8 mouse cellular contexts compared by ENCODE assay signal in the genomic region with DNA sequence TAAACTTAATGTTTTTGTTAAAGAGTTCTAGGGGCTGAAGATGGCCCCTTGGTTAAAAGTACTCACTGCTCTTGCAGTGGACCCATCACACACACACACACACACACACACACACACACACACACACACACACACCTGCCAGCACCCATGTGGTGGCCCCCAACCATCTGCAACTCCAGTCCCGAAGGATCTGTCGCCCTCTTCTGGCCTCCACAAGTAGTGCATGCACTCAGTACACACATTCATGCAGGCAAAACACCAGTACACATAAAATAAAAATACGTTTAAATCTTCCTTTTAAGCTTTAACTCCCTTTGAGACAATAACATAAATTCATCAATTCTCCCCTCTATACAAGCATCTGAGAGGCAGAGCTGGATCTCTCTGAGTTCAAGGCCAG. TPM values are rescaled to one million over a fixed set of nuclear protein-coding genes. Genes with fewer than 3 reads are reported as not detected.
DNase-seq lines count a peak whose midpoint lies in the region; ATAC-seq and TF ChIP-seq lines count a peak whose summit lies in the region.

No protein-coding gene starts in this region.

- peak; percentile 73 for TF ChIP-seq CTCF in heart, adult 2 months (IDR thresholded peaks at IDR 0.05)
- peak; percentile 79 for TF ChIP-seq CTCF in embryonic fibroblast, embryonic 13.5 days (IDR thresholded peaks at IDR 0.05; ENCODE audit: borderline replicate concordance, insufficient read depth, low read length)

- DNase-seq in heart, adult 2 months = peak in 1 of 2 experiments; percentile 60
- DNase-seq in midbrain, embryonic 11.5 days (ENCODE audit: low spot score, missing footprints) = peak; percentile 91
- DNase-seq in adrenal gland, postnatal 10 days = peak; percentile 64
- peak; percentile 71 for DNase-seq in lung, postnatal 36 days

- no peak overlapping the region for H3K27ac ChIP-seq in heart, adult 2 months
- H3K27ac ChIP-seq in heart, embryonic 12.5 days (ENCODE audit: poor library complexity, severe bottlenecking) = no peak overlapping the region
- no peak overlapping the region for H3K27ac ChIP-seq in midbrain, embryonic 11.5 days (ENCODE audit: low read depth, low read length)
- no peak overlapping the region for H3K27ac ChIP-seq in midbrain, embryonic 13.5 days
- no peak overlapping the region for H3K27ac ChIP-seq in embryonic fibroblast, embryonic 13.5 days (ENCODE audit: insufficient read depth, low read length)

- no peaks in the 10 kb centered on the region for H3K27me3 ChIP-seq in heart, adult 2 months (ENCODE audit: control insufficient read depth, insufficient read depth, low read length)
- no peaks in the 10 kb centered on the region for H3K27me3 ChIP-seq in heart, embryonic 12.5 days (replicated peaks)
- H3K27me3 ChIP-seq in midbrain, embryonic 11.5 days (ENCODE audit: control insufficient read depth, insufficient read depth, low read length) = no peaks in the 10 kb centered on the region
- H3K27me3 ChIP-seq in midbrain, embryonic 13.5 days = no peaks in the 10 kb centered on the region

- H3K9me3 ChIP-seq in heart, embryonic 12.5 days (replicated peaks) = no peaks in the 10 kb centered on the region
- H3K9me3 ChIP-seq in midbrain, embryonic 11.5 days (ENCODE audit: control insufficient read depth, low read length) = no peaks in the 10 kb centered on the region
- H3K9me3 ChIP-seq in midbrain, embryonic 13.5 days = no peaks in the 10 kb centered on the region

- no peak for TF ChIP-seq POLR2A in heart, adult 2 months (IDR thresholded peaks at IDR 0.05; ENCODE audit: insufficient read depth, low read depth, low read length)
- no peak for TF ChIP-seq POLR2A in embryonic fibroblast, embryonic 13.5 days (IDR thresholded peaks at IDR 0.05; ENCODE audit: low read depth, low read length)

- 35% methylated on average over 3 of the region's 3 CpGs for WGBS in heart, adult 2 months
- WGBS in heart, embryonic 12.5 days = 33% methylated on average over 3 of the region's 3 CpGs
- WGBS in midbrain, embryonic 11.5 days = 38% methylated on average over 3 of the region's 3 CpGs
- 36% methylated on average over 3 of the region's 3 CpGs for WGBS in midbrain, embryonic 13.5 days

- H3K4me3 ChIP-seq in heart, adult 2 months = no peak overlapping the region
- H3K4me3 ChIP-seq in heart, embryonic 12.5 days = no peak overlapping the region
- H3K4me3 ChIP-seq in midbrain, embryonic 11.5 days (ENCODE audit: low read depth, low read length) = no peak overlapping the region
- H3K4me3 ChIP-seq in midbrain, embryonic 13.5 days (replicated peaks) = no peak overlapping the region
- no peak overlapping the region for H3K4me3 ChIP-seq in embryonic fibroblast, embryonic 13.5 days (ENCODE audit: insufficient read depth, low read length)

- H3K9ac ChIP-seq in heart, adult 2 months (ENCODE audit: low read depth, low read length) = no peak overlapping the region
- no peak overlapping the region for H3K9ac ChIP-seq in heart, embryonic 12.5 days
- H3K9ac ChIP-seq in midbrain, embryonic 11.5 days (ENCODE audit: low read length) = no peak overlapping the region
- H3K9ac ChIP-seq in midbrain, embryonic 13.5 days (replicated peaks) = no peak overlapping the region

- TF ChIP-seq EP300 in heart, adult 2 months (IDR thresholded peaks at IDR 0.05; ENCODE audit: insufficient read depth, low read depth, low read length) = no peak

- H3K4me2 ChIP-seq in heart, embryonic 12.5 days = no peak overlapping the region
- no peak overlapping the region for H3K4me2 ChIP-seq in midbrain, embryonic 11.5 days
- no peak overlapping the region for H3K4me2 ChIP-seq in midbrain, embryonic 13.5 days (replicated peaks)

- intact Hi-C loops in heart, adult 2 months (cut with DNase I) = loop anchor here (2.0 kb wide), 1 partner anchor 129 kb away; no protein-coding TSS in a partner anchor

- no peaks in the 10 kb centered on the region for H3K36me3 ChIP-seq in heart, adult 2 months (ENCODE audit: control insufficient read depth, insufficient read depth, low read length)
- H3K36me3 ChIP-seq in heart, embryonic 12.5 days = no peaks in the 10 kb centered on the region
- H3K36me3 ChIP-seq in midbrain, embryonic 11.5 days (ENCODE audit: control insufficient read depth, insufficient read depth, low read length) = no peaks in the 10 kb centered on the region
- H3K36me3 ChIP-seq in midbrain, embryonic 13.5 days = no peaks in the 10 kb centered on the region

- H3K79me2 ChIP-seq in heart, adult 2 months (replicated peaks; ENCODE audit: control insufficient read depth, insufficient read depth, low read length) = no peaks in the 10 kb centered on the region

- peaks cover 3% of the 10 kb centered on the region for H3K4me1 ChIP-seq in heart, adult 2 months (ENCODE audit: control insufficient read depth, insufficient read depth, low read length)
- H3K4me1 ChIP-seq in heart, embryonic 12.5 days (replicated peaks) = peaks cover 45% of the 10 kb centered on the region
- H3K4me1 ChIP-seq in midbrain, embryonic 11.5 days (ENCODE audit: control insufficient read depth, insufficient read depth, low read length) = peaks cover 10% of the 10 kb centered on the region
- H3K4me1 ChIP-seq in midbrain, embryonic 13.5 days (replicated peaks) = peaks cover 38% of the 10 kb centered on the region
- peaks cover 16% of the 10 kb centered on the region for H3K4me1 ChIP-seq in embryonic fibroblast, embryonic 13.5 days (ENCODE audit: control insufficient read depth, insufficient read depth, low read length)

- no peak for ATAC-seq in heart, embryonic 12.5 days (ENCODE audit: insufficient number of reproducible peaks, low FRiP score)
- ATAC-seq in midbrain, embryonic 11.5 days (ENCODE audit: low FRiP score) = no peak
- no peak for ATAC-seq in midbrain, embryonic 13.5 days
- no peak for ATAC-seq in inflammation-experienced regulatory T-cells, adult 6 months

RNA-seq across cellular contexts. Expression of gene Ralgps1, which starts 23.7 kb away (rescaled TPM):
- 1 to 10 TPM; 4.9 to 5.3 TPM for total RNA-seq in heart, adult 2 months (2021)
- 3.8 and 5.2 TPM in 2 replicates for polyA plus RNA-seq in heart, adult 2 months (2012; rRNA removed)
- 5.4 and 6.3 TPM in 2 replicates for polyA plus RNA-seq in heart, embryonic 12.5 days (2016; fragmentation: Nextera tagmentation; extraction: Ambion mirVana)
- 13.5 and 13.8 TPM in 2 replicates for polyA plus RNA-seq in midbrain, embryonic 11.5 days (2014; fragmentation: Nextera tagmentation; extraction: Ambion mirVana)
- polyA plus RNA-seq in midbrain, embryonic 13.5 days (2015; fragmentation: Nextera tagmentation; extraction: Ambion mirVana) = 36.5 and 37.0 TPM in 2 replicates
- total RNA-seq in adrenal gland, postnatal 10 days (2021) = 1 to 10 TPM; 4.2 to 6.3 TPM
- 4.0 and 4.1 TPM in 2 replicates for polyA plus RNA-seq in embryonic fibroblast, embryonic 13.5 days (2011; ENCODE audit: insufficient read length, low read depth, missing spikeins)
- polyA plus RNA-seq in inflammation-experienced regulatory T-cells, adult 6 months (2017; shearing (Covaris generic)) = 10 to 100 TPM in 1 of 3 experiments, 1 to 10 TPM in 2; 5.2 to 14.8 (median 7.4) TPM
